Mouse (Mus musculus) forebrain, embryonic 10.5 days (tissue): ENCODE measurements around the gene 2010111I01Rik. TPM values are rescaled to one million over a fixed set of nuclear protein-coding genes. Genes with fewer than 3 reads are reported as not detected.

ENCODE experiments used
- DNase-seq: peaks from one replicate; pipeline ENCODE4 v3.0.0-alpha.2; 2017; ENCODE audit warnings: low spot score; ENCODE audit errors: extremely low spot score
- H3K27ac ChIP-seq: fragments of 300-500 bp; sonication (generic); 2 replicates; pipeline ENCODE4 v1.5.1; 2016; ENCODE audit warnings: mild to moderate bottlenecking
- H3K27me3 ChIP-seq: fragments of 300-500 bp; sonication (generic); 2 replicates; pipeline ENCODE4 v1.6.1; 2016; ENCODE audit warnings: mild to moderate bottlenecking; ENCODE audit not compliant: poor library complexity, severe bottlenecking
- H3K36me3 ChIP-seq: fragments of 300-500 bp; sonication (generic); replicated peaks from 2 replicates; pipeline ENCODE4 v1.6.1; 2016; ENCODE audit warnings: mild to moderate bottlenecking, moderate library complexity
- H3K4me1 ChIP-seq: fragments of 300-500 bp; sonication (generic); 2 replicates; pipeline ENCODE4 v1.6.1; 2016
- H3K4me3 ChIP-seq: fragments of 300-500 bp; sonication (generic); 2 replicates; pipeline ENCODE4 v1.5.1; 2016; ENCODE audit warnings: mild to moderate bottlenecking, moderate library complexity
- H3K9me3 ChIP-seq: fragments of 300-500 bp; sonication (generic); 2 replicates; pipeline ENCODE4 v1.6.1; 2016; ENCODE audit warnings: mild to moderate bottlenecking, moderate library complexity
- WGBS: fragments of 180-500 bp; shearing (Covaris S2); methylation state at CpG from one replicate; pipeline ENCODE4 v1.1.7; 2016; 5-methylcytosine and 5-hydroxymethylcytosine counted together
- polyA plus RNA-seq: library from polyadenylated mRNA; unstranded; fragments of >200 nt; fragmentation: Nextera tagmentation; extraction: Ambion mirVana; gene quantifications from 2 replicates; pipeline ENCODE4 v1.2.1, GENCODE M21; 2016

The 2010111I01Rik gene
- polyA plus RNA-seq, 1 experiment from 2014 or later: 45.6 TPM

DNA sequence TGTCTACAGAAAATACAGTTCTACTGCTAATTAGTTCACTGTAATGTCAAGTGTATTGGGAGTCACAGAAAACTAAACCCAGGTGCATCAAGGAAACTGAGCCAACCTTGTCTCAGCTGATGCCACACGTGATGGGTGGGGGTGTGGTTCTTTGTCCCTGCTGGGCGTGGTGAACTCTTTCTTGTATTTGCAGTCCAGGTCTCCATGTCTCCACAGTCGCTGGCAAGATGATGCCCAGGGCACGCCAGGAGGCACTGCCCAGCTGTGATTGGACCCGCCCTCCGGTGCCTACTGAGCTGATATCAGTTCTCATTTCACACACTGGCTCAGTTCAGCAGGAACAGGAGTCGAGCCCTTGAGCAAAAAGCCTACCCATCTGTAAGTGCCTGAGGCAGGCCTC lies 336.2 kb downstream of the 2010111I01Rik start:
- Histone ChIP-seq H3K4me3 (no peak overlapping the region), H3K9me3 (no peaks in the 10 kb centered on the region), H3K36me3 (peaks cover 94% of the 10 kb centered on the region), H3K27me3 (no peaks in the 10 kb centered on the region; the same call in 1 of the 2 replicates), H3K27ac (no peak overlapping the region), H3K4me1 (peaks cover 37% of the 10 kb centered on the region)
- no peak for DNase-seq
- 84% methylated on average over 7 of the region's 7 CpGs for WGBS

GRCm38 (mm10) chr13:63301764-63302209 lies 337.1 kb downstream of the 2010111I01Rik start:
- DNase-seq: no peak

GRCm38 (mm10) chr13:63302381-63302780 lies 337.7 kb downstream of the 2010111I01Rik start:
- peak overlapping the region; percentile 17 for H3K27ac ChIP-seq
- H3K36me3 ChIP-seq: peaks cover 89% of the 10 kb centered on the region
- WGBS: 92% methylated on average over 5 of the region's 5 CpGs
- H3K27me3 ChIP-seq: no peaks in the 10 kb centered on the region
- peaks cover 37% of the 10 kb centered on the region for H3K4me1 ChIP-seq
- H3K4me3 ChIP-seq: no peak overlapping the region
- no peak for DNase-seq
- H3K9me3 ChIP-seq: no peaks in the 10 kb centered on the region

More at GRCm38 (mm10) chr13:63301764-63302209, 337.1 kb downstream of the 2010111I01Rik start:
- Histone ChIP-seq H3K36me3 (peaks cover 93% of the 10 kb centered on the region), H3K27ac (0 out of 2 replicates have a peak overlapping the region, but pooled peaks have one; percentile 13), H3K9me3 (no peaks in the 10 kb centered on the region), H3K4me1 (peaks cover 37% of the 10 kb centered on the region), H3K27me3 (no peaks in the 10 kb centered on the region), H3K4me3 (no peak overlapping the region)
- WGBS: 68% methylated on average over 3 of the region's 3 CpGs

DNA sequence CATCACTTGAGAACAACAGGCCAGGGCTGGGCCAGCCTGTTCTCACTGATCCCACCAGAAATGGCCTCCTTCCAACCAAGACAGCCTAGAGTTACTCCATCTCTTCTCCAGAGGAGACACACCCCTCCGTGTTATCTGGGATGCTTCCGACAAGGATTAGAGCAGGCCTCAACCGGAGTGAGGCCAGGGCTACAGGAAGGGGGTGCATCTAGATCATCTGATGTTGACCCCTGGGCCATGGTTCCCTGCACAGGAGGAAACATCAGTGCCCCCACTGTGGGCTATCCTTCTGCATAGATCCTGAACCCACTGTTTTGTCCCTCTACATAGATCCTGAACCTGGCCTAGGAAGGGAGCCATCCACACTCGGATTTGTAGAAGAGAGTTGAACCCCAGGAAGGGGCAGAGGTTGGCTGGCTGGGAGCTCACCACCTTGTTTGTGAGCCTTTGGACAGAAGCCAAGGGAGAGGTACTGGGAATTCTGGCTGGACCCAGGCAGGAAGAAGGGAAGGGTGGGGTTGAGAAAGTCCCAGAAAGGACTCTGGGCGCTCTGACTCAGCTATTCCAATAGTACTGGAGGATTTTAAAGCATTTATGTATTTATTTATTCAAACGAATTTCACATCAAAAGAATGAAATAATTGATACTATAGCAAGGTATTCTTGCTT lies 339.6 kb downstream of the 2010111I01Rik start:
- peaks cover 79% of the 10 kb centered on the region for H3K36me3 ChIP-seq
- WGBS: 81% methylated on average over 6 of the region's 6 CpGs
- no peaks in the 10 kb centered on the region for H3K27me3 ChIP-seq
- no peak overlapping the region for H3K4me3 ChIP-seq
- H3K9me3 ChIP-seq: no peaks in the 10 kb centered on the region
- H3K4me1 ChIP-seq: peaks cover 37% of the 10 kb centered on the region
- H3K27ac ChIP-seq: no peak overlapping the region
- no peak for DNase-seq

GRCm38 (mm10) chr13:63304799-63305159 lies 340.1 kb downstream of the 2010111I01Rik start:
- Histone ChIP-seq H3K27ac (peak overlapping the region; percentile 27; the same call in 1 of the 2 replicates), H3K9me3 (no peaks in the 10 kb centered on the region), H3K4me3 (no peak overlapping the region), H3K36me3 (peaks cover 74% of the 10 kb centered on the region), H3K4me1 (peaks cover 37% of the 10 kb centered on the region), H3K27me3 (no peaks in the 10 kb centered on the region)
- no peak for DNase-seq
- WGBS: 65% methylated on average over 3 of the region's 3 CpGs

DNA sequence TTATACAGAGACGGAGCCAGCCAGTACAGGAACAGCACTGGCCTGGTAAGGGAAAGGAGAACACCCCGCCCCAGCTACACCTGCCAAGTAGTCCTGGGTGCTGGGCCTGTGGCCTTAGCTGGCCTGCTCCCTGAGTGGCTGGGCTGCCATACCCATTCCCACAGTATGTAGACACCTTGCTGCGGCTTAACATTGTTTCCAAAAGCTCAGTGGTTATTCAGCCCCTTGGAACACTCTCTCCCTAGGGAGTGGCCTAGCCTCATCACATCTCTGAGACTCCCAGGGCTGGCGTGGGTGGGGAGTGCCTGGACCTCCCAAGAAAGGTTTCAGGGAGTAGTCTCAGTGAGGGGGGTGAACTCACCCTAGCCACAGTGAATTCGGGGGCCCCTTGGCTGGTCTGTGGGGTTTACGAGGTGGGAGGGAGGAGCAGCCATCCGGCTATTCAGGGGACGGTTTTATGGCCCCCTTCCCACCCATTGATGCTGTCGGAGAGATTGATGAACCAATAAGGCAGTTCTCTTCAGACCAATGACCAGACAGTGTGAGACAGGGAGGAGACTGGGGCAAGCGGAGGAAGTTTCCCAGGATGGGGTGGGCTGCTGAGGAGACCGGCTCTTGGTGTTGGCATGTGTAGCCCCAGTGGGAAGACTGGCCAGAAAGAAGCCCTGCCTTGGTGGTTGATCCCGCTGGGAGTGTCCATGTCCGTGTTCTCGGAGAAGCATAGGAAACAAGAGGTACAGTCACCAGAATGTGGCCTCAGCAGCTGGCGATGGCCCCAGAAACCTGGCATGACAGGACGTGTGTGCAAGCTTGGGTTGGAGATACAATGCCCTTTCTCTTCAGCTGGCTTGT lies 340.7 kb downstream of the 2010111I01Rik start:
- no peak for DNase-seq
- H3K36me3 ChIP-seq: peaks cover 68% of the 10 kb centered on the region
- no peak overlapping the region for H3K4me3 ChIP-seq
- peak overlapping the region; percentile 27; the same call in 1 of the 2 replicates for H3K27ac ChIP-seq
- H3K27me3 ChIP-seq: no peaks in the 10 kb centered on the region
- 83% methylated on average over 16 of the region's 16 CpGs for WGBS
- peaks cover 36% of the 10 kb centered on the region for H3K4me1 ChIP-seq
- no peaks in the 10 kb centered on the region for H3K9me3 ChIP-seq

- peaks cover 55% of the 10 kb centered on the region for H3K36me3 ChIP-seq
- 91% methylated on average over 5 of the region's 5 CpGs for WGBS
- H3K27ac ChIP-seq: no peak overlapping the region
- H3K4me3 ChIP-seq: no peak overlapping the region
- no peaks in the 10 kb centered on the region for H3K27me3 ChIP-seq
- DNase-seq: no peak
- no peaks in the 10 kb centered on the region for H3K9me3 ChIP-seq
- peaks cover 24% of the 10 kb centered on the region for H3K4me1 ChIP-seq
These were observed 342.1 kb downstream of the 2010111I01Rik start for GRCm38 (mm10) chr13:63306768-63307167.

GRCm38 (mm10) chr13:63309563-63309962 lies 344.9 kb downstream of the 2010111I01Rik start:
- 92% methylated on average over 3 of the region's 3 CpGs for WGBS
- Histone ChIP-seq H3K27ac (no peak overlapping the region), H3K27me3 (no peaks in the 10 kb centered on the region), H3K4me3 (no peak overlapping the region), H3K4me1 (peaks cover 17% of the 10 kb centered on the region), H3K9me3 (no peaks in the 10 kb centered on the region), H3K36me3 (peaks cover 40% of the 10 kb centered on the region)
- no peak for DNase-seq

DNA sequence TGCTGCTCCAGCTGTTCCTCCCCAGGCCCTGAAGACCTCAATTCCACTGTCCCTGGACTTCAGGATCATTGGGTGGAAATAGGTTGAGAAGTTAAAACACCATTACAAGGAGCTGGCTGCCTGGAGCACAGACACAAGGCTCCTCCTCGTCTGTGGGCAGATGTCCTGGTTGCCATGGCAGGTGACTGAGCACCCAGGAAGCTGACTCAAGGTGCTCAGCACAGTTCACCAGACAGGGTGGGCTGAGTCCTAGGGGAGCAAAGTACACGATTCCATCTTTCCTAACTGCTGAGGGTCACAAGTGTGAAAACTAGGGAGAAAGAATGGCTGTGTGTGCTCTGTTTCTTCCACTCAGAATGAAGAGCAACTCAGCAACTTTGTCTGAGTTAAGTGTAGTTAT lies 346.5 kb downstream of the 2010111I01Rik start:
- H3K27me3 ChIP-seq: no peaks in the 10 kb centered on the region
- no peak overlapping the region; the same call in 1 of the 2 replicates for H3K27ac ChIP-seq
- 0 out of 2 replicates have a peak, but pooled peaks cover 7% of the 10 kb centered on the region for H3K4me1 ChIP-seq
- WGBS: 85% methylated on average over 2 of the region's 2 CpGs
- peaks cover 36% of the 10 kb centered on the region for H3K36me3 ChIP-seq
- H3K9me3 ChIP-seq: no peaks in the 10 kb centered on the region
- no peak for DNase-seq
- no peak overlapping the region for H3K4me3 ChIP-seq

DNA sequence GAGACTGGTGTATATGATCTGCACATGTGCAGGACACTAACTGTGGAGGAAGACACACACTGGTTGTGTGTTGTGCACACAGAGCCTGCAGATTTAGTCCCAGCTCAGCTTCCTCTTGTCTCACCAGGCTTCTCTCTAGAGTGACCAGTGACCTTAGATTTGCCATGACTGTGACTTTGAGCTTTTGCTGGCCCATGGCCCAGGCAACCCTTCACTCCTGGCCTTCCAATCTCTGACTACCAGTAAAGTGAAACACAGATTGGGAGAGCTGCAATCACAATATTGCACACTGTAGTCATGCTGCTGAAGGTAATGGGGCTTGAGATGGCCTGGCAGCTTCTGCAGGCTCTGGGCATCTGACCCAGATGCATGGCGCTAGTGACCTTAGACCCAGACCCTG lies 348.6 kb downstream of the 2010111I01Rik start:
- H3K9me3 ChIP-seq: no peaks in the 10 kb centered on the region
- WGBS: 92% methylated on average over 1 of the region's 1 CpGs
- H3K27me3 ChIP-seq: no peaks in the 10 kb centered on the region
- no peak overlapping the region for H3K4me3 ChIP-seq
- H3K36me3 ChIP-seq: peaks cover 37% of the 10 kb centered on the region
- H3K27ac ChIP-seq: no peak overlapping the region
- H3K4me1 ChIP-seq: peaks cover 14% of the 10 kb centered on the region; the same call in 1 of the 2 replicates
- DNase-seq: no peak

DNA sequence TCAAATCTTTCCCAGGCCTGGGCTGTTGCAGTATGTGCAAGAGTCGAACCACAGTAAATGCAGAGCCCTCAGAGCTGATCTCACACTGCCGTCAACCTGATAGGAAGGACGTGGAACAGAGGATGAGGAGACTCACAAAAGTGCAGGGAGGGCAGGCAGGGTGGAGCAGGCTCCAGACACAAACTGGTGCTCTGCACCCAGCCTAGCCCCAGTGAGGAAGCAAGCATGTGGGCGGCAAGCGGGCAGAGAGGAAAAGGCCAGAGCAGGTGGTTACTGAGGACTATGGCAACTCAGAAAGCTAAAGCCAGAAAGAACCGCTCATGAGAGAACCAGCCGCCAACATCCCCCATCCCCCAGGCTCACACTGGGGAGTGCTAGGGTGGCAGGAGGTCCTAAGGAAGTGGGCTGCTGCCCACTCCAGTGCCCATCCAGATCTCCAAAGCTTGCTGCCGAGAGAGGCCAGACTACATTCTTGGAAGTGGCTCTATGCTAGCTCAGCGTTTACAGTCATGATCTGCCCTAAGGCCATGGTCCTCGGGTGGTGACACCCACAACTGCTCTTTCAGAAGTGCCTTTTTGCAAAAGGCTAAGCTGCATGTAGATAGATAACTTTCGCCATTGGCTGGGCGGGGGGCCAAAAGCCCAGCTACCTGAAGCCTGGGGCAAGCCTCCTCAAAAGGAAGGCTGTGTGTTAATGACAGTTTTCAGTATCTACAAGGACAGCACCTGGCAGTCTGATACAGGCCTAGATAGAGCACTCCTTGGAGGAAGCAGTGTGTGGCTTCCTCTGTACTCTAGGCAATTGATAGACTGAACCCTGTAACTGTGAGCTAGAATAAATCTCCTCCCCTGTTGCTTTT lies 349.3 kb downstream of the 2010111I01Rik start:
- no peak overlapping the region for H3K4me3 ChIP-seq
- H3K9me3 ChIP-seq: no peaks in the 10 kb centered on the region
- H3K27ac ChIP-seq: no peak overlapping the region
- H3K4me1 ChIP-seq: peaks cover 14% of the 10 kb centered on the region; the same call in 1 of the 2 replicates
- H3K27me3 ChIP-seq: no peaks in the 10 kb centered on the region
- no peak for DNase-seq
- 83% methylated on average over 12 of the region's 12 CpGs for WGBS
- H3K36me3 ChIP-seq: peaks cover 33% of the 10 kb centered on the region

- H3K36me3 ChIP-seq: peaks cover 31% of the 10 kb centered on the region
- H3K4me3 ChIP-seq: no peak overlapping the region
- 86% methylated on average over 4 of the region's 4 CpGs for WGBS
- H3K4me1 ChIP-seq: peaks cover 14% of the 10 kb centered on the region; the same call in 1 of the 2 replicates
- no peaks in the 10 kb centered on the region for H3K27me3 ChIP-seq
- H3K9me3 ChIP-seq: no peaks in the 10 kb centered on the region
- H3K27ac ChIP-seq: no peak overlapping the region
- DNase-seq: no peak
These were observed 349.9 kb downstream of the 2010111I01Rik start for GRCm38 (mm10) chr13:63314608-63314920.
